Mouse (Mus musculus): ENCODE data around the gene Nlrp2. TPM values are rescaled to one million over a fixed set of nuclear protein-coding genes. Genes with fewer than 3 reads are reported as not detected.

Gene Nlrp2
- not detected for polyA plus RNA-seq (2017; shearing (Covaris generic))

DNA sequence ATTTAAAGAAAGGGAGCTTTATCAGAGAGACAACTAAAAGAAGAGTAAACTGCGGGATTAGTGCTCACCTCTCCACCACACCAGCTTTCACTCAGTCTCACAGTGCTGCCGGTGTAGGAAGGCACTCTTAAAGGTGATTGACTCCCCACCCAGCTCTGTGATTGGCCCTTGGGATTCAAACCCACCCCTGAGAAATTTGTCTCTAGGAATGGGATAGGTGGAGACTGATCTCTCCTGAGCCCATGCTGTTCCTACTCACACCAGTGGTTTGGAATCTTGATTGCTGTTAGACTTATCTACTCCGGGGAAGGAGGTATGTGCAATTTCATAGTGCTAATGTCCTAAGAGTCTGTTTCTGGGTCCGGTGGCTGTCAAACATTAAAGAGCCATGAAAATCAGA is at the start of gene Nlrp2:
Gene Nlrp2 (minus strand): TSS at position 101 of the 400 bp plus-strand sequence.

DNA sequence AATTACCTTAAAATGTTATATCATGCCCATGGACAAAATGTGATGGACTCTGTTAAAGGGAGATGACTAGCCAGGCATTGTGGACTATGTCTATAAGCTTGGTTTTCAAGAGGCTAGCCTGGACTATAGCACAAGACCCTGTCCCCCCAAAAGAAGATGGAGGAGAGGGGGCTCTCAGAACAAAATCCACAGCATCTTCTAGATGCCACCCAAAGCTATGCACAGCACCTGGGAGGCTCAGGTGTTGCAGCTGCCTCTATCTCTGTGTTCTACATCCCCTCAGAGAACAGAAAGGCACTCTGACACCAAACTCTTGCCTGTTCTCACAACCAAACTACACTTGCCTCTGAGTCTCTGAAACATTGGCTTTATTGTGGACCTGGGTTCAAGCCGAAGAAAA is 598 bp downstream of the Nlrp2 start, which contains the start of gene Gm5065:
Gene Gm5065 (plus strand): TSS at position 301 of the 400 bp plus-strand sequence.

Other genes with a start within 250 kb of the Nlrp2 start
- gene Rfpl4, start 234.1 kb downstream of the Nlrp2 start, polyA plus RNA-seq (2017; shearing (Covaris generic)), result not detected
- not detected for gene Rasl2-9, start 225.1 kb downstream of the Nlrp2 start, polyA plus RNA-seq (2017; shearing (Covaris generic))
- 0.05 TPM for gene Vmn1r55, start 201.4 kb downstream of the Nlrp2 start, polyA plus RNA-seq (2017; shearing (Covaris generic))
- gene Vmn1r56, start 154.3 kb downstream of the Nlrp2 start, polyA plus RNA-seq (2017; shearing (Covaris generic)), result not detected
- not detected for gene Vmn1r57, start 132.5 kb downstream of the Nlrp2 start, polyA plus RNA-seq (2017; shearing (Covaris generic))
- not detected for gene Gm5065, start 498 bp downstream of the Nlrp2 start, polyA plus RNA-seq (2017; shearing (Covaris generic))
- 0.05 TPM for gene Vmn1r58, start 62.4 kb upstream of the Nlrp2 start, polyA plus RNA-seq (2017; shearing (Covaris generic))
- gene Vmn1r59, start 105.7 kb upstream of the Nlrp2 start, polyA plus RNA-seq (2017; shearing (Covaris generic)), result not detected
- gene Vmn2r28, start 142.9 kb upstream of the Nlrp2 start, polyA plus RNA-seq (2017; shearing (Covaris generic)), result not detected
- gene Vmn1r60, start 196.3 kb upstream of the Nlrp2 start, polyA plus RNA-seq (2017; shearing (Covaris generic)), result 0.10 TPM